Mouse (Mus musculus) lung, postnatal 25 days (tissue): Measurements from ENCODE around the gene Kbtbd6.

ENCODE experiments used
- DNase-seq: peaks from one replicate; pipeline ENCODE4 v3.0.0; 2022; ENCODE audit warnings: low spot score

Gene Kbtbd6

DNA sequence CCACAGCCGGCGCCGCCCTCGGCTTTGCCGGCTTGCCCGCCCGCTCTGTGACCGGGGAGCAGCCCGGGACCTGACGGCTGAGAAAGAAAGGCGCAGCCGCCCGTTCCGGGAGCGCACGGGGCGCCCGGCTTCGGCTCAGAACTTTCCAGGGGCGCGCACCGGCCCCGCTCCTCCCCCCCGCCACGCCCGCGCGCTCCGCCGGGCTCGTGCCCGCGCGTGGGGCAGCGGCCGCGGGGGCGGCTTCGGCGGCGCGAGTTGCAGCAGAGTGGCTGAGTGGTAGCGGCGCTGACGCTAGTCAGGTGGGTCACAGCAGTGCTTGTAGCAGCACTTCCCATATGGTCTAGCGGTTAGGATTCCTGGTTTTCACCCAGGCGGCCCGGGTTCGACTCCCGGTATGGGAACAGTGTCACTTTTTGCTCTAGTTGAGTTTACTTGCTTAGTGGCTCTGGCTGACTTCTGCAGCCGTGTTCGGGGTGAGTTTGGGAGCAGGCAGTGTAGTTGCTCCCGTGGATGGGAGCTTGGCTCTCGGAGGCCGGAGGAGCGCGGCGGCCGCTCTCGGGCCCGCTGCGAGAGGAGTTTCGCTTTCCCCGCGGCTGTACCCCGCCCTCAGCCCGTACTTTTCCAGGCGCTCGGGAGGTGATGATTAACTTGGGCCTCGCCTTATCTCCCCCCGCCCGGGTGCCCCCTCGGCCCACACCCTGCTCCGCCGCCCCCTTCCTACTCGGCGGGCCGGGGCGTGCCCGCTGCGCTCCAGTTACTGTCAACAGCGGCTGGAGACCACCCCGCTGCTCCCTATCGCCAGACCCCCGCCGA, 29.9 kb downstream of the Kbtbd6 start, which contains the start of gene Wbp4:
Wbp4 (minus strand) TSS at position 182 of the 813 bp plus-strand sequence.
- peak; percentile 92 for DNase-seq

DNA sequence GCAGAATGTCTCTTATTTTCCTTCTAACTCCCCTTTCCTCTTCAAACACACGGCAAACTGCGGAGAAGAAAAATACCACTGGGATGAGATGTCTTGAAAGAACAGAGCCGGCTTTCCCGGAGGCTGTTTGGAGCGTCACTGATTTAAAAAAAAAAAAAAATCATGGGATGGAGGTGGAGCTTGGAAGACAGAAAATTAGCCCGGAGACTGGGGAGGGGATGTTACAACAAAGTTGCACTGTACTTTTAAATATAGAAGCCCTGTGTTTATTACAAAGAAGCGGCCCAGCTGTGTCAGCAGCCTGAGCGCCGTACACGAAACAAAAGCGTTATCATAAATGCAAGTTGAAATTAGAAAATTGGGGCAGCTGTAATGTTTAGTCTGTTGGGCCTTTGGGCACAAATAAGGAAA, 30.6 kb downstream of the Kbtbd6 start:
- DNase-seq = peak; percentile 71

DNA sequence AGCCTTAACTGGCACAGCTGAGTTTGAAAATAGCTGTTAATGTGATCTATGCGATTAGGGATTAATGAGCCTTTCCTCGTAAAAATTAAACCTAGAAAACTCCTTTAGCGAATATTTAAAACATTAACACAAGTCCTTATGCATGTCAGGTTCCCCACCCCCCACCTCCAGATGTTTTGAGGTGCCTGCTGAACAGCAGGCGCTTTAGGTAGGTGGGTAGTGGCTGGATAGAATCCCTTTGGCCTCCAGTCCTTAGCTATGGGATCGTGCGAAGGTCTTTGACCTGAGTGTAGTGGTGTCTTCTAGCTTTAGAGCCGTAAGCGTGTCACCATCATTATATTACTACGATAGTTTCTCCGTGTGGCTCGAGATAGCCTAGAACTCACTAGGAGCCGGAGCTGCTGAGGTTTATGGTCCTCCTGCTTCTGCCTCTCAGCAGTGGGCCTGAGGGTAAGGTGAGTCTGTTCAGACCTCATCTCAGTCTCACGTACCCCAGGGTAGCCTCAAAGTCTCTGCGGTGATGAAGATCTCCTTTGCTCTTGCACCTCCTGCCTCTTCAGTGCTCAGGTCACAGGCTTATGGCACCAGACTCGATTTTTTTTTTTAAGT, 31.2 kb downstream of the Kbtbd6 start:
- DNase-seq = no peak

DNA sequence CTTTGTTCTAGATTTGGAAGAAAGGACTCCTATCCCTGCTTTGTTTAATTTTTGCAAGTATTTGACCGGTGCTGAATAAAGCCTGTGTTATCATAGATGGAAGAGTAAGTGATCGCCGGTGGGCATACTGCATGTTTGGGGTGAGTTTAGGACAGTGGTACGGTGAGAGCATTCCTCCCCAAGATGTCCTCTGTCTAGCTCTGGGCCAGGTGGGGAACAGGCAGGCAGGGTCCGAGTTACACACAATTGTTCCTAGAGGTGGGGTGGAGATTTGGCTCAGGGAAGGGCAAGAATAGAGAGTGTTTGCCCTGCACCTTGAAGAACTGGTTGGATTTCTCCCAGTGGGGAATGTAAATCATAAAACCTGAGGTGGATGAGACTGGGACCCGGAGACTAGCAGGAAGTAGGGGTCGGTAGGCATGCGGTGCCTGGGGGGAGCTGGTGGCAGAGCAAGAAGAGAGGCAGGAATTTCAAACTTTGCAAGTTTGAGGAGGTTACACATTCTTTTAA, 32.0 kb downstream of the Kbtbd6 start:
- peak; percentile 58 for DNase-seq

DNA sequence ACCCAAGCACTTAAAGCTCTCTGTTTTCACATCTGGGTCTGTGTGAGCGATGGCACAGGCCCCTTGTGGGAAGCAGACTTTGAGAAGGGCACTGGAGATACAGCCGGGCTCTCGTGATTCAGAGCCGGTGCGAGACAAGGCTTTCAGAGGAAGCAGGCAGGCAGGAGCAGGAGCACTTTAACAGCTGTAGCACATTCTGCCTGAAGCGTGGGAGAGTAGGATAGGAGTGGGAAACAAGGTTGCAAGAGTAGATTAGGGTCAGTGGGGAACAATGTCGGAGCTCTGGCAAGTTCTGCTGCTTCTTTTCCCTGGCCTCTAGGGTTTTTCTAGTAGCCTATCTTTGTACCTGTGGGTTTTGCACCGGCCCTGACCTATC, 35.0 kb downstream of the Kbtbd6 start:
- DNase-seq = no peak

DNA sequence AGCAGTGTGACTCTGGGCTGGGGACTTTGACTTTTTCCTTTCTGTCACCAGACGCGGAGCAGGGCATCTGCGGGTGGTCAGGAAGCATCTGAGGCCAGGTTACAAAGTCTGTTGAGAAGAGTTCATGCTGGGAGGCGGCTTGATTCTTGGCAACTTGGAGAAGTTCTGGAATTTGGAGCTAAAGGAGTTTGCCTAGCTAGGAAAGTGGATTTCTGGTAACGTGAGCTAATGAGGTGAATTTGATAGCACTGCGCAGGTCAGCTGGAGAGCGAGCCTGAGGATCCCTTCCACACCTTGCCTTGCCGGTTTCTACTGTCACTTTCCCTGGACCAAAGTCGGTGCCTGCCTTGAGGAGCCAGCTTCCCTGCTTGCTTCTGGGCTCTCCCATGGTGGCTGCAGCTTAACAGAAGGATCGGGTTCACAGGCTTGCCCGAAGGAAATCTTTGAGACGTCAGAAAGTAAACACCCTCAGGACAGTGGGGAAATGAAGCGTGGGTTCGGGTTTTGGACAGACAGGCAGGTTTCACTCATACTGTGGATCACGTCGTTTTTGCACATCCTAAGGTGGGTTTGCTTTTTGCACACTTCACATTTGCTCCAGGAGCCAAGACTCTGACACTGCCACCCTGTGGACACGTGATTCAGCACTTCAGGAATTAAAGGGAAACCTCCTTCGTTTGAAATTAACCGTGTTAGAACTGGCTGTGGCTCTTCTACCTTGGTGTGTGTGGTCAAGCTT, 35.5 kb downstream of the Kbtbd6 start:
- no peak for DNase-seq

DNA sequence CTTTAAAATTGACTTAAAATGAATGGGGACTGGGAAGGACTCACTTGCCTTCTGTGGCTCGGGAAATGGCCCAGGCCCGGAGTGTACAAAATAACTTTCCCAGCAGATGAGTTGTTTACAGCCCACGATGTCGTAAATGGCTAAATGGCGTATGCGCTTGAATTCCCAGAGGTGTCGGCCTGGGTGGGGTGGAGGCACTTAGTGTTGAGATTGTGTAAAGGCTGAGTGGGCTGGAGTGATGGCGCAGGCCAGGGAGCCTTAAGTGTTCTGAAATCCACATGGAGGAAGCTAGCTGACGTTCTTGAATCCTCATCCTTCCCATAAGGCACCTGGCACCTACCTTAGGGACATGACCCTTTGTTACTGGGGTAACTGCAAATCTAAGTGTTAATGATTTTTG, 36.9 kb downstream of the Kbtbd6 start:
- peak; percentile 78 for DNase-seq

DNA sequence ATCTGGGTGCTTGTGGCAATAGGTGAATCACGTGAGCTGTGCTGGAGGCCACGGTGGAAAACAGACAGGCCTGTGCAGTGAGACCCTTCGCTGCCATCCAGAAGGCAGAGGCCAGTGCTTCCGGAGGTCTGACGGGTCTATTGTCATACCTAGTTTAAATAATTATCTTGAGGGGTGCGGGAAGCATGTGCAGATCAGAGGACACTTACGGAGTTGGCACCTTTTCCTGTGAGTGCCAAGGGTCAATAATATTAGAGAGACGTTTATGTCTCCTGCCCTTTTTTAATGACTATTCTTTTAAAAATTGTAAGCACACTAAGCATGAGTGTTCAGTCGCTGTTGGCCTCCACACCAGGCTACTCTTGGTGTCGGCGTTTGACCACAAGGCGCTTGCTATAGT, 37.5 kb downstream of the Kbtbd6 start:
- DNase-seq = no peak

DNA sequence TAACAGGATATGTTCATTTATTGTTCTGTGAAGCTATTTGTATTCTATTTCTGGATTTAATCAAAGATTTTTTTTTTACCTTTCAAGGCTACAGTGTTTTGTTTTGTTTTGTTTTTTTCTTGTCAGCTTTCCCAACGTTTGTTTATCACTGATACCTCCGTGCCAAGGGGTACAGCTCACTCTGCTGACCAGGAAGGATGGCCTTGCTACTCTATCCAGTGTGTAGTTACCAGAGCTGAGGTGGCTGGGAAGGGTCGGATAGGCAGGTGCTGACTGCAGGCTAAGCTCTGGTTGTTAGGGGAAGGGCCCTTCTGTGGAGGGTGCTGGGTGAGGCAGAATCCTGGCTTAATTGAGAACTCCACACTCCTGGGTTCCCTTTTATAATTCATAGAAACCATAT, 38.6 kb downstream of the Kbtbd6 start:
- no peak for DNase-seq

DNA sequence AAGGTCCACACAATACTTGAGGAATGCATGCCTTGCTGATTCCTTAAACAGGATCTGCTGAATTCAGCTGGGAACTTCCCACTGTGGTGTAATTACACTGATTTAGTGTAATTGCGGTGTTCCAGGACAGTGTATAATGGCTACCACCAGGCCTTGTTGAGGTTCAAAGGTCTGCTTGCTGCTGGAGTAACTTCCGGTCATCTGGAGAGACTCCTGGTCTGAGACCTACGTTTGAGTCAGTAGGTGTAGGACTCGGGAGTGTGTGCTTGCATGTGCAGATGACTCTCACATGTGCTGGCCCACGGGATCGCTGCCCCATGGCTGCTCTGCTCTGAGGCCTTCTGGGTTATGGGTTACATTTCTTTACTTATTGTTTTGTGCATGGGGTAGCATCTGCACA, 42.7 kb downstream of the Kbtbd6 start:
- no peak for DNase-seq

DNA sequence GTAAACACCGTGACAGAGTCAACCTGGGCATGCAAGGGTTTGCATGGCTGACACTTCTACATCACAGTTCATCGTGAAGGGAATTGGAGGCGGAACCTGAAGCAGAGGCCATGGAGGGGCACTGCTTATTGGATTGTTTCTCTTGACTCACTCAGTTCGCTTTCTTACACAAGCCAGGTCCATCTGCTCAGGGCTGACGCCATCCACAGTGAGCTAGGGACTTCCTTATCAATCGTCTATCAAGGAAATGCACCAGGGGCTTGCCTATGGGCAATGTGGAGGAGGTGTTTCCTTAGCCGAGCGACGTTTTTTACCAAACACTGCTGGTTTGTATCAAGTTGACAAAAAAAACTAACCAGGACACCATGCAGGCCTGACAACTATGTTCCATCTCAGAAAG, 47.7 kb downstream of the Kbtbd6 start:
- DNase-seq = no peak

DNA sequence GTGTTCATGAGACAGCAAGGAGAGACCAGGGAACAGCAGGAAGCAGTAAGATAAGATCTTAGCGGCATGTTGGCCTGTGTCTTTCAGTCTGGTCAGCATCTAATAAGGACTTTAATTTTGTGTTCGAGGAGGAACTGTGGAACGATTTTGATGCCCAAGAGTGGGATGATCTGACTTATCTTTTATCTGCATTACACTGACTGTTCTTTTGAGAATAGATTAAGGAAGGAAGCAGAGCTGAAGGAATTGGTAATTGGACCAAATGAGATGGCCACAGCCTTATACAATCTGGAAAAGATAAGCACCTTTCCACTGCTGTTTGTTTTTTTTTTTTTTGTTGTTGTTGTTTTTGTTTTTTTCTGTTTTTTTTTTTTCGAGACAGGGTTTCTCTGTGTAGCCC, 49.1 kb downstream of the Kbtbd6 start:
- DNase-seq = no peak

DNA sequence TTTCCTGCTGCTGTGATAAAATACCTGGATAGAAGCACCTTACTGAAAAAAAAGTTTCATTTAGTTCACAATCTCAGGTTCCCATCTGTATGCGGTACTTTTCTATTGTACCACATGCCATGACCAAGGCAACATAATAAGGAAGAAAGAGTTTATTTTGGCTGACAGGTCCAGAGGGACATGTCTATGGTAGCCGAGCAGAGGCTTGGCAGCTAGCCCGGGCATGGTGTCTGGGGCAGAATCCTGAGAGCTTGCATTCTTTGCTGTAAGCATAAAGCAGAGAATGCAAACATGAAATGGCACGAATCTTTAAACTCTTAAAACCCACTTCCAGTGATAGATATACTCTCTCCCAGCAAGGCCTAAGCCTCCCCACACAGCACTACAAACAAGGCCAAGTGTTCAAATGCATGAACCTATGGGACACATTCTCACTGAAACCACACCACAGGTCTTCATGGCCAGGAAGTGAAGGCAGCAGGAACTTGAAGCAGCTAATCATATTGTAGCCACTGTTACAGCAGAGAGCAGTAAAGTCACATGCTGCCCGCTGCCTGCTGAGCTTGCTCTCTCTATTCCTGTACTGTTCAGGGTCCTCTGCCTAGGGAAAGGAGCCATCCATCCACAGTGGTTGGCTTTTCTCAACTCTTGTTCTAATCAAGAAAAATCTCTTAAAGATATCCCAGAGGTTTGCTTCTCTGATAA, 51.9 kb downstream of the Kbtbd6 start:
- no peak for DNase-seq
